Mouse (Mus musculus): Measurements from ENCODE around the gene Lpp.

DNA sequence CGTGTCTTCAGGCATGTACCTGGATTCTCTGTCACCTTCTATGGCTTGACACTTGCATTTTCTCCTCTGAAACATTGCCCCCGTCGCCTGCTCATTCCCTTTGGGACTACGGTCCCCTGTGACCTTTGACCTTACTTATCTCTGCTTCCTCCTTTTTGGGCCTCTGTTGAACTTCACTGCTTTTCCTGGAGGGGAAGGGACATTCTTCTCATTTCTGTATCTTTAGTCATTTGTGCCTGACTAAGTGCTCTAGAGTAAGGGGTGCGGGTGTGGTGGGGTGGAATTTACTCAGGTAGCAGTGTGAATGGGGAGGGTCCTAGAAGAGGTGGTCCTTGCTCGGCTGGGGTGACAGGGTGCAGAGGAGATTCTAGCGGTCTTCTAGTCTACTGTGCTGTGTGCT lies 40.7 kb downstream of the Lpp start:
- TF ChIP-seq CTCF (IDR thresholded peaks at IDR 0.05; ENCODE audit: control insufficient read depth, insufficient read depth, low read length) (no peak), POLR2A (IDR thresholded peaks at IDR 0.05; ENCODE audit: borderline replicate concordance, control insufficient read depth, low read depth, low read length) (no peak)
